Mouse (Mus musculus) lung, postnatal 14 days (tissue): ENCODE results near the gene Stbd1.
A peak's percentile ranks its signal among the peaks of the same experiment; 100 is the strongest.

Experiments used
- DNase-seq: peaks from one replicate; pipeline ENCODE4 v3.0.0; 2021

The Stbd1 gene

GRCm38 (mm10) chr5:92602691-92603690, at the start of gene Stbd1:
TSS of gene Stbd1 (plus strand) at chr5:92603041.
- DNase-seq: peak; percentile 80

GRCm38 (mm10) chr5:92553939-92554338, 48.9 kb upstream of the Stbd1 start:
- DNase-seq: peak; percentile 14

- DNase-seq: no peak
These were observed 48.4 kb upstream of the Stbd1 start for GRCm38 (mm10) chr5:92554443-92554842.

- DNase-seq: no peak
These were observed 47.8 kb upstream of the Stbd1 start, which contains the start of gene Fam47e for GRCm38 (mm10) chr5:92554891-92555511. TSS of gene Fam47e (plus strand) at chr5:92555069.

- DNase-seq: no peak
These were observed 46.9 kb upstream of the Stbd1 start for GRCm38 (mm10) chr5:92555905-92556304.

GRCm38 (mm10) chr5:92557508-92557907, 45.3 kb upstream of the Stbd1 start:
- DNase-seq: no peak

- no peak for DNase-seq
These were observed 42.6 kb upstream of the Stbd1 start for GRCm38 (mm10) chr5:92560201-92560600.

- no peak for DNase-seq
These were observed 40.8 kb upstream of the Stbd1 start for GRCm38 (mm10) chr5:92562002-92562401.

- DNase-seq: no peak
These were observed 31.6 kb upstream of the Stbd1 start for GRCm38 (mm10) chr5:92571232-92571631.

GRCm38 (mm10) chr5:92579559-92579958, 23.3 kb upstream of the Stbd1 start:
- no peak for DNase-seq

GRCm38 (mm10) chr5:92585932-92586331, 16.9 kb upstream of the Stbd1 start:
- DNase-seq: no peak

- DNase-seq: no peak
These were observed 7.8 kb upstream of the Stbd1 start for GRCm38 (mm10) chr5:92595026-92595425.

GRCm38 (mm10) chr5:92596865-92597264, 6.0 kb upstream of the Stbd1 start:
- no peak for DNase-seq

GRCm38 (mm10) chr5:92599030-92599429, 3.8 kb upstream of the Stbd1 start:
- DNase-seq: peak; percentile 39

GRCm38 (mm10) chr5:92604452-92605247, 1.8 kb downstream of the Stbd1 start:
- peak; percentile 64 for DNase-seq

- DNase-seq: no peak
These were observed 4.8 kb downstream of the Stbd1 start for GRCm38 (mm10) chr5:92607492-92608229.

- DNase-seq: no peak
These were observed 9.9 kb downstream of the Stbd1 start for GRCm38 (mm10) chr5:92612756-92613155.

- no peak for DNase-seq
These were observed 19.0 kb downstream of the Stbd1 start for GRCm38 (mm10) chr5:92621883-92622282.

GRCm38 (mm10) chr5:92627896-92628295, 25.1 kb downstream of the Stbd1 start:
- DNase-seq: peak; percentile 61

- DNase-seq: no peak
These were observed 30.7 kb downstream of the Stbd1 start for GRCm38 (mm10) chr5:92633526-92633925.

GRCm38 (mm10) chr5:92634916-92635315, 32.1 kb downstream of the Stbd1 start:
- DNase-seq: no peak

GRCm38 (mm10) chr5:92635891-92636290, 33.0 kb downstream of the Stbd1 start:
- DNase-seq: no peak
